Mouse (Mus musculus): ENCODE results near the gene Bmyc.
"Not testable (repeated sequence)": the region's sequence is repeated elsewhere in the genome, so short reads cannot be mapped to it uniquely, and the experiment has no call there.

Gene Bmyc

DNA sequence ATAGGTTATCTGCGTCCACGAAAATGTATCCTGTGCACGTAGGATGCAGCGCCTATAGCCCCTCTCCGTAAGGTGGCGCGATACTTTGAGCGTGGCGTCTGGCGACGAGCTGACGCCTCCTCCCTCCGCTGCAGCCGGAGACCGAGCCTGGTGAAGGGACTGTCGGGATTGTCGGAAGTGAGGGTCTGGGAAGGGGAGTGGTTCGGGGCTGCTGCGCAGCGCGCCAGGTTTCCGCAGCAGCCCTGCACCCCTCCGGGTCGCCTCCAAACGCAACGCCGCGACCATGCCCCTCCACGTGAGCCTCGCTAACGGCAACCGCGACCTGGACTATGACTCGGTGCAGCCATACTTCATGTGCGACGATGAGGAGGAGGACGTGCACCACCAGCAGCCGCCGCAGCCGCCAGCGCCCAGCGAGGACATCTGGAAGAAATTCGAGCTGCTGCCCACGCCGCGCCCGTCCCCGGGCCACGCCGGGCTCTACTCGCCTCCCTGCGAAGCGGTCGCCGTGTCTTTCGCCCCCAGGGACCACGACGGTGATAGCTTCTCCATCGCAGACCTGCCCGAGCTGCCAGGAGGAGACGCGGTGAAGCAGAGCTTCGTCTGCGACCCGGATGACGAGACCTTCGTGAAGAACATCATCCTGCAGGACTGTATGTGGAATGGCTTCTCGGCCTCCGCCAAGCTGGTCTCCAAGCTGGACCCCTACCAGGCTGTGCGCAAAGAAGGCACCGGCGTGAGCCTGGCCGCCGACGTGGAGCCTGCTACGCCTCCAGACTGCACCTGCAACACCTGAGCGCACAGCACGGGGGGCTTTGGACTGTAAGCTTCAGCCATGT is at the start of gene Bmyc:
Gene Bmyc, plus strand, starts transcription at position 97 of the 839 bp plus-strand sequence.
- DNase-seq, result peak; percentile 70

DNA sequence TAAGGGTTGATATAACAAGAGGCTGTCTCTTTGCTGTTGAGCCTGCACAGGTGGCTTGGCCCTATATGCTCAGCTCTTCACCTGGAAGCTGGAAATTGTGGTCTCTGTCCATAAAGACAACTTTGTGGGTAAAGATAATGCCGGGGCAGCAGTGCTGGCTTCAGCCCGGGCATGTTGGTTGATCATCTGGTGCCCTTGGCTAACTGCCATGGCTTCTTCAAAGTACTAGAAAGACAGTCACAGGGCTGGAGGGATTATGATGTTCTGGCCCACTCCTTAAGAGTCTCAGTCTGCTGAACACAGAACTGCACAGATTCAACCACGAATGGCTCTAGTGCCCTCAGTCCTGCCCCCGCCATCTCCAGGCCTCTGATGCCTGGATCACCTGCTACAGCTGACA is 49.3 kb upstream of the Bmyc start:
- DNase-seq, result peak; percentile 6

DNA sequence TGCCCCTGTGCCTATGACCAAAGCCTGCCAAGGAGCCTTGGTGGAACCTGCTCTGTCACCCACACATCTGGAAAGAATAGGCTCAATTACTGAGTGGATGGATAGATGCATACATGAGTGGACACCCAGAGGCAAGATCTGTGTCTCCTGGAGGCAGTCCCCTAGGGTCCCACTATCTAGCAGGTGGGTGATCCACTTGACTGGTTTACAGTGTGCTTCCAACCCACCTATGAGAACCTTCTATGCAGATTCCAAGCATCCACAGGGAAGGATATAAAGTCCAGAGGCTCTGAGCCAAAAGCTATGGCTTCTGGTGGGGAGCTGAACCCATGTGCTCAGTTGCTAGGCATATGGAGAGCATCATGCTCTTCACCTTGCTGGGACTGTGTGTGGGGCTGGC is 48.9 kb upstream of the Bmyc start, which contains the start of gene Lcn5:
Gene Lcn5, plus strand, starts transcription at position 301 of the 400 bp plus-strand sequence.
- no peak for DNase-seq

DNA sequence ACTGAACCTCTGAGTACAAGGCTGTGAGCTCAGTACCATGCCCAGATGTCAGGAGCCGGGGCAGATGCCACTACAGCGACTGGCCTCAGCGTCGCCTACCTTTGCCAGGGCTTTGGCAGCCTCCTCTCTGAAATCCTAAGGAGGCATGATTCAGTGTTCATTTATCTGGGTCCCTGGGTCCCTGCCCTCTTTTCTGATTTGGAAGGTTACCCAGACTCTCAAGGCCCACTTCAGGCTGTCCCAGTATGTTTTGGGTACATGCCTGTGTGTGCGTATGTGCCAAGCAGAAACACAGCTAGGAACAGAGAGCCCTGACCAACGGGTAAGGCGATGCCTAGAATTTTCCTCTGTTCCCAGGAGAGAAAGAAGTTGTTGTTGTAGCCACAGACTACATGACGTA is 46.3 kb upstream of the Bmyc start:
- DNase-seq, result no peak

DNA sequence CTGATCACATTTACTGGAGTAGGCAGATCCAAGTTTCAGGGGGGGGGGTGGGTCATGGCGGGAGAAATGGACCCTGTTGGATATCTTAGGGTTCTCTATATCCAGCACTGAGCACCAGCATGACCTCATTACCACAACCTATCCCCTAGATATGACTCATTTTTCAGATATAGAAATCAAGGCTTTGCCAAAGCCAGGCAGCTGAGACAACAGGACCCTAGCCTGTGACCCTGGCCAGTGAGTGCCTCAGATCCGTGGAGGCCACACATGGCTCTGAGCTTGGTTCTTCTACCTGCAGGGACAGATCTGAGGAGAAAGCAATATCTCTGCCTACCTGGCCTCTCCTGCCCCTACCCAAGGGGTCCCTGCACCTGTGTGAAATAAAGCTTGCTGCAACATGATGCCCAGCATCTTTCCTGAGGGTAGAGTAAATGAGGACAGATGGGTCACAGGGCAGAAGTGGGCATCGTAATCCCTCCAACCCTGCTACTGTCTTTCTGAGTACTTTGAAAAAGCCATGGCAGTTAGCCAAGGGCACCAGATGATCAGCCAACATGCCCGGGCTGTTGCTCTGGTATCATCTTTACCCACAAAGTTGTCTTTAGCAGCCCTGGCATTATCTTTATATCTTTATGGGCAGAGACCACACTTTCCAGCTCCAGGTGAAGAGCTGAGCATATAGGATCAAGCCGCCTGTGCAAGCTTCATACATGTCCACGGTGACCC is 45.1 kb upstream of the Bmyc start:
- DNase-seq, result no peak

- peak; percentile 72 for DNase-seq
These were observed 43.0 kb upstream of the Bmyc start for GRCm38 (mm10) chr2:25663511-25663910.

DNA sequence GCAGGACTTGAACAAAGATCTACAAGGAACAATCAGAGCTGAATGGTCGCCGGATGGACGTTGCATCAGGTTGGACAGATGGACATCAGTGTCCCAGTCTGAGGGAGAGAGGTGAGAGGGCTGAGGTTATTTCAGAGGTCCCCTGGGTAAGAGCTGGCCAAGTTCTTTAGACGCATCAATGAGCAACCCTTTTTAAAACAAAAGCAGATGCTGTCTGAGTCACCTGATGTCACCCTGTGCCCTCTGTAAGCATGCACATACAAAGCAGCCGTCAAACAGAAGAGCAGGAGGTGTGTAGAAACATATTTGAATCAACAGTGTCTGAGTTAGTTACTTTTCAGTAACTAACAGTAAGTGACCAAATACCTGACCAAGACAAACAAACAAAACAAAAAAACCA is 42.4 kb upstream of the Bmyc start:
- no peak for DNase-seq

GRCm38 (mm10) chr2:25666516-25666915 is 40.0 kb upstream of the Bmyc start:
- no peak for DNase-seq

DNA sequence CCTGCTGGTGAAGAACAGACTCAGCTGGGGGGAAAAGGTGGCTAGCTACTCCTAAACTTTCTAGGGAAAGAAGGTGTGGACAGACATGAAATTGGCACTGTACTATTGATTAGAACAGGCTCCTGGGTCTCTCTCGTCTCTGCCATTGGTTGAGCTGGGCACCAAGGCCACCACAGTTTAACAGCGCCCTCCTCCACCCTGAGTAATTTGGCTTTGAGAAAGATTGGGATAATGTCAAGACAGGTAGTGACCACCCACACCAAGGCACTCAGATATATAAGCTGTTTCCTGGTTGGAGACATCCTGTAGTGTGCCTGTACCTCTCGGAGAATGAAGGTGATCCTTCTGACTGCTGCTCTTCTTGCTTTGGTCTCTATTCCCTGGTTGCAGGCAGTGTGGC is 30.1 kb upstream of the Bmyc start, which contains the start of gene Lcn6:
Gene Lcn6, plus strand, starts transcription at position 301 of the 400 bp plus-strand sequence.
- DNase-seq, result no peak

- no peak for DNase-seq
These were observed 27.0 kb upstream of the Bmyc start for GRCm38 (mm10) chr2:25679559-25679958.

DNA sequence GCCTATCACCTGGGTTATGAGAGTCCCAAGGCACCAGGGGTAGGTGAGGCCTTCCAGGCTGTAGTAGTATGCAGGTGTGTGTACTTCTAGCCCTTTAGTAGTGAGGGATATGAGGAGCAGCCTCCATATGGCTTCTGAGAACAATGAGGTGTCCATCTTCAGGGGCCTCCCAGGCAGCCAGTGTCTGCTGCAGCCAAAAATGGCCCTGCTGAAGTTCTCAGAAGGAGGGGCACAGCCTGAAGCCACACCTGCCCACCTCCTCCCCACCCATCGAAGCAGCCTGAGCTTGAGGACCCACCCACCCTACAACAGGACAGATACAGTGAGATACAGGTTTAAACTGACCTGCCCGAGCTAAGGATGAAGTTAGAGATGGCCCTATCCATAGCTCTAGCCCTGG is 24.1 kb upstream of the Bmyc start, which contains the start of gene Lcn10:
Gene Lcn10, plus strand, starts transcription at position 301 of the 400 bp plus-strand sequence.
- DNase-seq, result no peak

DNA sequence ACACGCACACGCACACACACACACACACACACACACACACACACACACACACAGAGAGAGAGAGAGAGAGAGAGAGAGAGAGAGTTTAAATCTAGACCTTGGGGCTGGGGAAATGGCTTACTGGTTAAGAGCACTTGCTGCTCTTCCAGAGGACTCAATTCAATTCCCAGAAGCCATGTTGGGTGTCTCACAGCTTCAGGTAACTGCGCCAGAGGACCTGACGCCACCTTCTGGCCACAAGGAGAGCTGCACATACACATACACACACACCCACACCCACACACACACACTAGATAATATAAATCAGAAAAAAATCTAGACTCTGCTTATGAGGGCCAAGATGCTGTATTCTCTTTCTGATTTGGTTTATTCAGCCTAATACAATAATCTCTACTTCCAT is 19.6 kb upstream of the Bmyc start:
- DNase-seq, result no peak

DNA sequence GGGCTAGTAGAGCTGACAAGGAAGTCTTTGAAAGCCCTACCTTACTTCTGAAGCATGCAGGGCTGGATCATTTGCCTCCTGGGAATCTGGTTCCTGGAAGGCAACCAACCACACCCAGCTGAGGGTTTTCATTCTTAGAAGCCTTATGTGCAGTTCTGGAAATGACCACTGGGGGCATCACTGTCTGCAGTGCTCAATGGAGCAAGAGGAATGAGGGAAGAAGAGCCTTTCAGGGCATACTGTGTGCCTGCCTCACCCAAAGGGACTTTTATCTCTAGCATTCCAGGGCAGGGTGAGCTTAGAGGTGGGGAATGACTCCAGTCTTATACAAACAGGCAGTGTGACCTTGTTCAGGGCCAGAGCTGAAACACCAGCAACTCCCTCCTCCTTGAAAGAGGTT is 11.9 kb upstream of the Bmyc start:
- peak; percentile 77 for DNase-seq

DNA sequence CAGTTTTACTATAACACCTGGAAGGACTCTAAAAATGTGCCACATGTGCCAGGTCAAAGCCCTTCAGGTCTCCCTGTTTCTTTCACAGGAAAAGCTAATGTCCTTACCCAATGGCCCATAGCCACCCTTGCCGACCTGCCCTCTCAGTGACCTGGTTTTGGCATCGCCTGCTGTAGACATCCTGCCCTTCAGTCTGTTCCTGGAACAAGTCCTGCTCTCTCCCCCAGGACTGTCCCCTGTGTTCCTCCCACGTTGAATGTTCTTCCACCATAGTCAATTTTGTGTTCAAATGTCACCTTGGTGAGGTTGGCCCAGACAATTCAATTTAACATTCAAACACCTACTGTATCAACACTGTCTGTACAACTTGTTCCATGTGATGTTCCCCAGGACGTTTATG is 9.6 kb upstream of the Bmyc start:
- DNase-seq, result no peak

GRCm38 (mm10) chr2:25698696-25699095 is 7.8 kb upstream of the Bmyc start:
- no peak for DNase-seq

DNA sequence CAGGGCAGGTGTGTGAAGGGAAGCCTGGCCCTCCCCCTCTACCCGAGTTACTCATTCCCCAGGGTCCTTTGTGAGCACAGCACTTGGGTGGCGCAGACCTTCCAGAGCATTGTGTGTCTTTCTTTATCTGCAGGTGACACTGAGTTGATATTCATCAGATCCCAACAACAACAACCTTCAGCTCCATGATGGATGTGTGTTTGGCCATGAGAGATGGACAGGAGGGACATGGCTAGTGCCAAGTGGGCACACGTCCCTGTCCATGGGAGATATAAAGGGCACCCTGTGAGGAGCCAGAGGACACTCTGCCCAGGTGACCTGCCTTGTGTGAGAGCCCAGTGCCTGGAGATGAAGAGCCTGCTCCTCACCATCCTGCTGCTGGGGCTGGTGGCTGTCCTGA is 6.8 kb upstream of the Bmyc start, which contains the start of gene Obp2a:
Gene Obp2a, plus strand, starts transcription at position 301 of the 400 bp plus-strand sequence.
- DNase-seq, result not testable (repeated sequence)

- no peak for DNase-seq
These were observed 5.5 kb upstream of the Bmyc start for GRCm38 (mm10) chr2:25701001-25701400.

DNA sequence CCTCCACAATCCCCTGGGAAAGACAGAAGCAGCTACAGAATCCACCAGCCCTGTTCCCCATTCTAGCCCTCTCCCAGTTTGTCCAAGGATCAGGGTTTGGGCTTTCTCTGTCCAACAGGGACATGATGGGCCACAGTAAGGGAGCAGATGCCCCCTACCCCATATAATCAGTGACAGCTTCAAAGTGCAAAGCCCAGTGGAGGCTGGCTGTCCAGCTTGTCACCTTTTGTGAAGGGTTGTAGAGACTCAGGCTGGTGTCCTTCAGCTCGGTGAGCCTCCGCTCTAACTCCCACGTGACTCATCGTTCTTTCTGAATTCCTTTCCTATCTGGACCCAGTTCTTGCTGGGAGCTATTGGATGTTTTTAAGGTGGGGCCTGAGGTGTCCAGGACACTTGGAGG is 2.8 kb upstream of the Bmyc start:
- DNase-seq, result no peak

DNA sequence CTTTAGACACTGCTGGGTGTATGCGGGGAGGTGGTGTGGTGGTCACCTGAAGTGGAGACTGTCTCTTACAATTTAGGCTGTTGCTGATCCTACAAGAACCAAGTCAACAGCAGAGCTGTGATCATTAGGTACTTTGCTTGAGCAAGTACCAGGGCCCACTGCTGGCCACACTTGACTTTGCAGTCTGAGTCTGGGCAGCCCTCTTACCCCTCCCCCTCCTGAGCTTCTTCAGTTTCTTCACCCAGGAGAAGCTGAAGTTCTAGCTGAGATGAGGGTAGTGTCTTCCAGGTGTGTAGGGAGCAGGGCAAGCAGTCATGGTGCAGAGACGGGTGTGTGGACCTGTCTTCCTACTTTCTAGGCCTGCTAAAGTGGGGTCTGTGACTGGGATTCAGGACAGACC is 1.6 kb downstream of the Bmyc start:
- DNase-seq, result peak; percentile 46

DNA sequence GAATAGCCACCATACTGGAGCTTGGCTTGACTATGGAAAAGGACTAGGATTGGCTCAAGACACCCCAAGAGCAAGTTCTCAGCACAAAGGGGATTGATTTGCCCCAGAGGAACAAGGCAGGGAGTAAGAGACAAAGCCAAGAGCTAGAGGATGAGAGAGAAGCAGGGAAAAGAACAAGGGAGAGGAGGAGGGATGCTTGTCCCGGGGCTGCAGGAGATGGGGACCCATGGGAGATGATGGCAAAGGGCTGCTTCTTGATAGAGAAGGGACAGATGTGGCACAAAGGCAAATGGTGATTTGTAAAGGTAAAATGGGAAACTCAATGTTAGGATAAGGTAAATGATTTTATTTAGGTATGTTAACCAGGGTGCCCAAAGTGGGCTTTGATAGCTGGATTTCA is 2.5 kb downstream of the Bmyc start:
- not testable (repeated sequence) for DNase-seq

GRCm38 (mm10) chr2:25709791-25710190 is 3.3 kb downstream of the Bmyc start:
- not testable (repeated sequence) for DNase-seq

DNA sequence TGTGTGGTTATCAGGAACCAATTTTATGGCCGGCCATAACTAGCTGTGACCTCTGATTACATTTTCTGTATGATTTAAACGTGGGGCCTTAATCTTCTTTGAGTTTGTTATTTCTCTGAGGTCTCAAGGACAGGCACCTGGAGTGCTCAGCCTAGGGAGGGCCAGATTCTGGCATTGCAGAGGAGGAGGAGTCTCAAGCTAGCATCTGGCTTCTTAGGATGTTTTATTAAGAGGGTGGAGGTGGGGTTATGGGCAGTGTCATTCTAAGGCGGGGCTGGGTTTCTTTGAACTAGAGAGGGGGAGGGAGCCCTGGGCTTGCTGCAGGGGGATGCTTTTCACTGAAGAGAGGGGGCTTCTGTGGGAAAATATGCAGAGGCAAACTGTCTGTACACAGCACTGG is 5.1 kb downstream of the Bmyc start:
- not testable (repeated sequence) for DNase-seq

GRCm38 (mm10) chr2:25717222-25717621 is 10.7 kb downstream of the Bmyc start:
- DNase-seq, result no peak
